Mouse (Mus musculus) neural tube, embryonic 11.5 days (tissue): ENCODE measurements around the gene Cryba1. TPM values are rescaled to one million over a fixed set of nuclear protein-coding genes. Genes with fewer than 3 reads are reported as not detected.

Source experiments
- ATAC-seq: fragments of 200-750 bp; cut with Nextera tagmentation; 2 replicates; pipeline ENCODE4 v1.8.0; 2017; ENCODE audit warnings: moderate number of reproducible peaks, mild to moderate bottlenecking, moderate TSS enrichment, moderate library complexity; ENCODE audit not compliant: insufficient read depth, low FRiP score, low TSS enrichment
- DNase-seq: peaks from one replicate; pipeline ENCODE4 v3.0.0-alpha.2; 2015; ENCODE audit warnings: low spot score
- H3K27ac ChIP-seq: fragments of 300-500 bp; sonication (generic); 2 replicates; pipeline ENCODE4 v1.5.1; 2014; ENCODE audit warnings: low read depth, mild to moderate bottlenecking, low read length
- H3K27me3 ChIP-seq: fragments of 300-500 bp; sonication (generic); 2 replicates; pipeline ENCODE4 v1.6.1; 2014; ENCODE audit warnings: mild to moderate bottlenecking, low read length, mixed read lengths; ENCODE audit not compliant: control insufficient read depth, insufficient read depth
- H3K36me3 ChIP-seq: fragments of 300-500 bp; sonication (generic); 2 replicates; pipeline ENCODE4 v1.6.1; 2014; ENCODE audit warnings: mild to moderate bottlenecking, low read length, moderate library complexity, mixed read lengths; ENCODE audit not compliant: control insufficient read depth, insufficient read depth
- H3K4me1 ChIP-seq: fragments of 300-500 bp; sonication (generic); 2 replicates; pipeline ENCODE4 v1.6.1; 2014; ENCODE audit warnings: low read length, mixed read lengths; ENCODE audit not compliant: control insufficient read depth, insufficient read depth
- H3K4me2 ChIP-seq: fragments of 300-500 bp; sonication (generic); 2 replicates; pipeline ENCODE4 v1.6.1; 2014; ENCODE audit warnings: low read depth, mild to moderate bottlenecking, moderate library complexity
- H3K4me3 ChIP-seq: fragments of 300-500 bp; sonication (generic); 2 replicates; pipeline ENCODE4 v1.5.1; 2014; ENCODE audit warnings: low read depth, low read length
- H3K9ac ChIP-seq: fragments of 300-500 bp; sonication (generic); 2 replicates; pipeline ENCODE4 v1.6.1; 2014; ENCODE audit warnings: mild to moderate bottlenecking, low read length
- H3K9me3 ChIP-seq: fragments of 300-500 bp; sonication (generic); 2 replicates; pipeline ENCODE4 v1.6.1; 2016; ENCODE audit warnings: low read length; ENCODE audit not compliant: control insufficient read depth
- WGBS: fragments of 180-500 bp; shearing (Covaris S2); extraction: QIAGEN DNeasy Blood & Tissue Kit; methylation state at CpG from one replicate; pipeline ENCODE4 v1.1.7; 2014; 5-methylcytosine and 5-hydroxymethylcytosine counted together
- polyA plus RNA-seq: library from polyadenylated mRNA; unstranded; fragments of >200 nt; fragmentation: Nextera tagmentation; extraction: Ambion mirVana; gene quantifications from 2 replicates; pipeline ENCODE4 v1.2.1, GENCODE M21; 2014

The Cryba1 gene
- polyA plus RNA-seq, 1 experiment from 2014 or later: 2.8 TPM

DNA sequence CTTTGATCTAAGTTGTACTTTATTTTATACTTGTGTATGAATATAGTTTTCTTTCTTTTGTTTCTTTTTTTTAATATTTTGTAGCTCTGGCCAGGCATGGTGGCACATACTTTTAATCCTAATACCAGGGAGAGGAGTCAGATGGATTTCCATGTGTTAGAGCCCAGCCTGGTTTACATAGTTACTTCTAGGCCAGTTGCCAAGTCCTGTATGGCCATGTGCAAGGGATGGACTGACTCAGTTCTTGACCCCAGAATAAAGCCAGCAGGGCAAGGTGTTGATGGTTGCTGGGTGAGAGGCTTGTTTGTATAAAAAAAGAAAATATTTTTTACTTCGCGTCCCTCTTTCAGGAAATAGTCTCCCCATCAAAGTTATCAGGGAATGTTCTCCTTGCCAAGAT, 52.3 kb downstream of the Cryba1 start:
- 94% methylated on average over 2 of the region's 2 CpGs for WGBS
- H3K27me3 ChIP-seq: no peaks in the 10 kb centered on the region
- DNase-seq: no peak
- no peak overlapping the region for H3K4me2 ChIP-seq
- no peak overlapping the region for H3K4me3 ChIP-seq
- no peak overlapping the region for H3K9ac ChIP-seq
- no peak for ATAC-seq
- H3K4me1 ChIP-seq: no peaks in the 10 kb centered on the region
- H3K27ac ChIP-seq: no peak overlapping the region
- H3K36me3 ChIP-seq: no peaks in the 10 kb centered on the region
- no peaks in the 10 kb centered on the region for H3K9me3 ChIP-seq

Other genes with a start within 250 kb of the Cryba1 start
- 19.4 and 20.5 TPM in 2 replicates for gene Ankrd13b, start 235.6 kb downstream of the Cryba1 start, polyA plus RNA-seq
- gene Git1, start 231.7 kb downstream of the Cryba1 start, polyA plus RNA-seq: 18.7 and 21.2 TPM in 2 replicates
- gene Abhd15, start 210.2 kb downstream of the Cryba1 start, polyA plus RNA-seq: 2.8 and 4.0 TPM in 2 replicates
- gene Trp53i13, start 209.3 kb downstream of the Cryba1 start, polyA plus RNA-seq: 27.8 and 31.9 TPM in 2 replicates
- gene Gm10392, start 206.1 kb downstream of the Cryba1 start, polyA plus RNA-seq: not detected in 2 replicates
- 18.4 and 18.6 TPM in 2 replicates for gene Taok1, start 117.5 kb downstream of the Cryba1 start, polyA plus RNA-seq
- 3.8 and 4.0 TPM in 2 replicates for gene Nufip2, start 39.1 kb downstream of the Cryba1 start, polyA plus RNA-seq
- 26.5 and 31.3 TPM in 2 replicates for gene Myo18a, start 38.0 kb upstream of the Cryba1 start, polyA plus RNA-seq
- 0.68 and 0.93 TPM in 2 replicates for gene Gm10277, start 62.5 kb upstream of the Cryba1 start, polyA plus RNA-seq
- 2.6 and 4.0 TPM in 2 replicates for gene Pipox, start 168.8 kb upstream of the Cryba1 start, polyA plus RNA-seq
- 12.4 and 13.8 TPM in 2 replicates for gene Sez6, start 205.5 kb upstream of the Cryba1 start, polyA plus RNA-seq